Mouse (Mus musculus) spleen, postnatal 36 days (tissue): Measurements from ENCODE around the gene Lsm2.
"Not testable (repeated sequence)": the region's sequence is repeated elsewhere in the genome, so short reads cannot be mapped to it uniquely, and the experiment has no call there.

ENCODE experiments used
- DNase-seq, 2 experiments: peaks; one replicate each; pipeline ENCODE4 v3.0.0; 2022; ENCODE audit warnings: low spot score in 2 of 2, mixed read lengths in 1 of 2

Gene Lsm2

DNA sequence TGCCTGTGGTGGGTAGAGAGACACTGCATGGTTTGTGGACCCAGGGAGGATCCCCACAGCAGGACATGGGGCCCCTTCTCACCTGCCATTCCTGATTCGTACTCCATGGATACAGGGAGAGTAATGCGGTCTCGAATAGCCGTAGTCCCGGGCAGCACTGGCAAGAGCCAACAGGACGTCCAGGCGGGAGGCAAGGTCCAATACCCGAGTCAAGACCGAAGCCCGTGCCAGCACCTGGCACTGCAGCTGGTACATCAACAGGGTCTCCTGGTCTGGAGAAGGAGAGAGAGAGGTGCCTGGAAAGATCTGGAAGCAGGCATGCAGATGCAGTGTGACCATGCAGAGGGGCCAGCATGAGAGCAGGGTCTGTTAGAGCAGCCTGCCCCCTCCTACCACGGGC lies 49.6 kb downstream of the Lsm2 start:
- no peak for DNase-seq

- no peak for DNase-seq
These were observed 50.2 kb downstream of the Lsm2 start for GRCm38 (mm10) chr17:35031880-35032279.

DNA sequence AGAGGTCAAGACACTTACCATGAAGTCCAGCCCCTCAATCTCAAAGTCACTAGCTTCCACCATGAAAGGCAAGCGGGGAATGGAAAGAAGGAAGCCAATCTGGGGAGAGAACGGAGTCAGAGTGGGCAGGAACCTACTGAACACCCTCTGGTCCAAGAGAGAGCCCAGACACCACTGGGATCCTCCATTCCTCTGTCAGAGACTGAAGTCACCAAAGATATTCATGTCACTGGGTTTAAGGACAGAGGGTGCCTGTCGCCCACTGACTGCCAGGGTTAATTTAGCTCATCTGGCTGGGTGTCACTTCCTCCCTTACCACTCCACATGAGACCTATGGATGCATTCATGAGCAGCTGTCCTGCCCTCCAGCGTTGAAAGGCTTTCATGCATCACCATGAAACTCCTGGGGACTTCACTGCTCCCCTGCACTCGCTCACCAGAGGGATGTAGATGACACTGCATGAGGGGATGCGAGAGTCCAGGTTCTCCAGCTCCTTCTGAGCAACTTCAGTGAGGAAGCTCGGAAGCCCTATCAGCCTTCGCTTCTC lies 50.7 kb downstream of the Lsm2 start:
- DNase-seq, result no peak

- DNase-seq, result not testable (repeated sequence)
These were observed 52.0 kb downstream of the Lsm2 start for GRCm38 (mm10) chr17:35033703-35034102.

DNA sequence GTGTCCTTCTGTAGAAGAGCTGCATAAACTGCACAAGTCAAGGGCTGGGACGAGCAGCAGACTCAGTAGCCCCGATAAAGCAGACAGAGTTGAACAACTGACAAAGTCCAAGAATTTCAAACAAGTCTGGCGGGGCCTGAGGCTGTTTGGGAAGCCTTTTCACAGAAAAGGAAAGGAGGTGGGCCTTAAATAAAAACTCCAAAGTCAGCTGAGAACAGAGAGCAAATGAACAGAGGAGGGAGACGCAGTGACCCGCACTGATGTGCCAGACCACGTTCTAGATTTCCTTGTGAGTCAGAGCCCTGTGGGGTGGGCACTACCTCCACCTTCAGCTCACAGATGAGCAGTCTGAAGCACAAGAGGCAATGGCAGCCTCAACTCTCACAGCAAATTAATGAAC lies 53.2 kb downstream of the Lsm2 start:
- no peak for DNase-seq
